Mouse (Mus musculus) embryo, embryonic 9.5 days (tissue): ENCODE measurements around the gene Hcn4.

Experiments used
- DNase-seq: peaks from one replicate; pipeline ENCODE4 v3.0.0-alpha.2; 2017; ENCODE audit errors: extremely low spot score

Gene Hcn4

GRCm38 (mm10) chr9:58849576-58850315 lies 26.5 kb downstream of the Hcn4 start:
- DNase-seq: no peak

- DNase-seq: no peak
Observed at GRCm38 (mm10) chr9:58854931-58855330, 31.7 kb downstream of the Hcn4 start.

GRCm38 (mm10) chr9:58859080-58859635 lies 35.9 kb downstream of the Hcn4 start:
- no peak for DNase-seq

GRCm38 (mm10) chr9:58863826-58864225 lies 40.6 kb downstream of the Hcn4 start:
- DNase-seq: no peak

- DNase-seq: no peak
Observed at GRCm38 (mm10) chr9:58871141-58871540, 47.9 kb downstream of the Hcn4 start.

- peak; percentile 48 for DNase-seq
Observed at GRCm38 (mm10) chr9:58873541-58874324, 50.5 kb downstream of the Hcn4 start.

GRCm38 (mm10) chr9:58874354-58874753 lies 51.1 kb downstream of the Hcn4 start:
- no peak for DNase-seq

- DNase-seq: no peak
Observed at GRCm38 (mm10) chr9:58875439-58875838, 52.2 kb downstream of the Hcn4 start.

- no peak for DNase-seq
Observed at GRCm38 (mm10) chr9:58876946-58877625, 53.9 kb downstream of the Hcn4 start.

GRCm38 (mm10) chr9:58879836-58880235 lies 56.6 kb downstream of the Hcn4 start:
- no peak for DNase-seq

- no peak for DNase-seq
Observed at GRCm38 (mm10) chr9:58882686-58883085, 59.5 kb downstream of the Hcn4 start.

- no peak for DNase-seq
Observed at GRCm38 (mm10) chr9:58889782-58890448, 66.7 kb downstream of the Hcn4 start.

- no peak for DNase-seq
Observed at GRCm38 (mm10) chr9:58890893-58891292, 67.7 kb downstream of the Hcn4 start.

- no peak for DNase-seq
Observed at GRCm38 (mm10) chr9:58891840-58892640, 68.8 kb downstream of the Hcn4 start.

- no peak for DNase-seq
Observed at GRCm38 (mm10) chr9:58899602-58900001, 76.4 kb downstream of the Hcn4 start.

GRCm38 (mm10) chr9:58902869-58903585 lies 79.8 kb downstream of the Hcn4 start:
- peak; percentile 39 for DNase-seq
